Mouse (Mus musculus) embryo, embryonic 10 days (tissue): ENCODE measurements around the gene Mex3d.

Experiments used
- DNase-seq: peaks from one replicate; pipeline ENCODE4 v3.0.0-alpha.2; 2015; ENCODE audit warnings: low spot score

Gene Mex3d

GRCm38 (mm10) chr10:80331636-80332524, 55.6 kb downstream of the Mex3d start:
- DNase-seq, result no peak

- DNase-seq, result no peak
Observed at GRCm38 (mm10) chr10:80330888-80331287, 56.6 kb downstream of the Mex3d start.
